Mouse (Mus musculus): Measurements from ENCODE around the gene Fetub. TPM values are rescaled to one million over a fixed set of nuclear protein-coding genes. Genes with fewer than 3 reads are reported as not detected.

Gene Fetub
- not detected for polyA plus RNA-seq (2017; shearing (Covaris generic))

GRCm38 (mm10) chr16:22918034-22918433 is at the start of gene Fetub:
Fetub (plus strand) TSS chr16:22918334.

GRCm38 (mm10) chr16:22890683-22891510 is 27.2 kb upstream of the Fetub start, which contains the start of gene Ahsg:
Ahsg (plus strand) TSS chr16:22891277.

DNA sequence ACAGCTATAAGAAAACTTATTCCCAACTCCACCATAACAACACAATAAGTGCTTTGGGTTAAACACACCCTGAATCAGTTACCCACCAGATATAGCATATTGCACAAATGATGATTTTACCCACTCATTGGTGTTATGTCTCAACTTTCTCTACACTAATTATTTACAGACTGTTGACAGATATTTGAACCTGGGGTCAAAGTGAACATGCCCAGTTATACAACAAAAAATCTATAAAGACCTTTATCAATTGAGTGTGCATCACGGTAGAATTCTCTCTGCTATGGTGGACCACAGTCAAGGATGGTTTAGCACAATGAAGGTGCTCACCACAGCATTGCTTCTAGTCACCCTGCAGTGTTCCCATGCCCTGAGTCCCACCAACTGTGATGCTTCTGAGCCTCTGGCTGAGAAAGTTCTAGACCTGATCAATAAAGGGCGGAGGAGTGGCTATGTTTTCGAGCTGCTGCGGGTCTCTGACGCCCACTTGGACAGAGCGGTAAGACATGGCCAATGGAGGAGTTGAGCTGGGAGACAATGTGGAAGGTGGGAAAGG is 32.8 kb downstream of the Fetub start, which contains the start of gene Hrg:
Gene Hrg (plus strand): TSS at position 233 of the 556 bp plus-strand sequence.

Other genes with a start within 250 kb of the Fetub start
- not detected for gene Crygs, start 106.8 kb upstream of the Fetub start, polyA plus RNA-seq (2017; shearing (Covaris generic))
- gene Tbccd1, start 60.7 kb upstream of the Fetub start, polyA plus RNA-seq (2017; shearing (Covaris generic)) = 23.1 TPM
- 121 TPM for gene Dnajb11, start 60.5 kb upstream of the Fetub start, polyA plus RNA-seq (2017; shearing (Covaris generic))
- not detected for gene Ahsg, start 27.1 kb upstream of the Fetub start, polyA plus RNA-seq (2017; shearing (Covaris generic))
- not detected for gene Hrg, start 32.7 kb downstream of the Fetub start, polyA plus RNA-seq (2017; shearing (Covaris generic))
- not detected for gene Kng2, start 111.1 kb downstream of the Fetub start, polyA plus RNA-seq (2017; shearing (Covaris generic))
- not detected for gene Kng1, start 139.5 kb downstream of the Fetub start, polyA plus RNA-seq (2017; shearing (Covaris generic))
- 290 TPM for gene Eif4a2, start 189.1 kb downstream of the Fetub start, polyA plus RNA-seq (2017; shearing (Covaris generic))
- 30.1 TPM for gene Rfc4, start 209.4 kb downstream of the Fetub start, polyA plus RNA-seq (2017; shearing (Covaris generic))
- gene Adipoq, start 228.2 kb downstream of the Fetub start, polyA plus RNA-seq (2017; shearing (Covaris generic)) = 1.1 TPM

Data from CD4-positive, CD25-positive, alpha-beta regulatory T cell (primary cell).